Mouse (Mus musculus) midbrain, embryonic 13.5 days (tissue): ENCODE results near the gene Uhrf2. TPM values are rescaled to one million over a fixed set of nuclear protein-coding genes. Genes with fewer than 3 reads are reported as not detected.
A peak's percentile ranks its signal among the peaks of the same experiment; 100 is the strongest.

Experiments used
- ATAC-seq: fragments of 200-750 bp; cut with Nextera tagmentation; 2 replicates; pipeline ENCODE4 v1.8.0; 2017; ENCODE audit warnings: mild to moderate bottlenecking, moderate TSS enrichment, moderate library complexity
- H3K27ac ChIP-seq: fragments of 300-500 bp; sonication (generic); 2 replicates; pipeline ENCODE4 v1.5.1; 2015; ENCODE audit warnings: inconsistent platforms, mild to moderate bottlenecking, moderate library complexity
- H3K27me3 ChIP-seq: fragments of 300-500 bp; sonication (generic); 2 replicates; pipeline ENCODE4 v1.6.1; 2015; ENCODE audit warnings: mild to moderate bottlenecking, inconsistent platforms
- H3K36me3 ChIP-seq: fragments of 300-500 bp; sonication (generic); 2 replicates; pipeline ENCODE4 v1.6.1; 2015; ENCODE audit warnings: mild to moderate bottlenecking, inconsistent platforms
- H3K4me1 ChIP-seq: fragments of 300-500 bp; sonication (generic); replicated peaks from 2 replicates; pipeline ENCODE4 v1.6.1; 2015; ENCODE audit warnings: inconsistent platforms
- H3K4me2 ChIP-seq: fragments of 300-500 bp; sonication (generic); replicated peaks from 2 replicates; pipeline ENCODE4 v1.6.1; 2015; ENCODE audit warnings: moderate library complexity, mild to moderate bottlenecking, inconsistent platforms
- H3K4me3 ChIP-seq: fragments of 300-500 bp; sonication (generic); replicated peaks from 2 replicates; pipeline ENCODE4 v1.5.1; 2015; ENCODE audit warnings: mild to moderate bottlenecking, inconsistent platforms
- H3K9ac ChIP-seq: fragments of 300-500 bp; sonication (generic); replicated peaks from 2 replicates; pipeline ENCODE4 v1.6.1; 2015; ENCODE audit warnings: mild to moderate bottlenecking, inconsistent platforms
- H3K9me3 ChIP-seq: fragments of 300-500 bp; sonication (generic); 2 replicates; pipeline ENCODE4 v1.6.1; 2016; ENCODE audit warnings: mild to moderate bottlenecking, inconsistent platforms
- WGBS: fragments of 180-500 bp; shearing (Covaris S2); methylation state at CpG from one replicate; pipeline ENCODE4 v1.1.7; 2015; 5-methylcytosine and 5-hydroxymethylcytosine counted together
- polyA plus RNA-seq: library from polyadenylated mRNA; unstranded; fragments of >200 nt; fragmentation: Nextera tagmentation; extraction: Ambion mirVana; gene quantifications from 2 replicates; pipeline ENCODE4 v1.2.1, GENCODE M21; 2015

Uhrf2 gene
- polyA plus RNA-seq, 1 experiment from 2014 or later = 70.6 TPM

- Histone ChIP-seq H3K27ac (no peak overlapping the region), H3K4me3 (no peak overlapping the region), H3K4me1 (no peaks in the 10 kb centered on the region), H3K36me3 (peaks cover 81% of the 10 kb centered on the region), H3K9ac (no peak overlapping the region), H3K4me2 (no peak overlapping the region), H3K9me3 (no peaks in the 10 kb centered on the region), H3K27me3 (no peaks in the 10 kb centered on the region)
- 86% methylated on average over 6 of the region's 6 CpGs for WGBS
- no peak for ATAC-seq
Observed at GRCm38 (mm10) chr19:30090163-30090562, 59.9 kb downstream of the Uhrf2 start.

DNA sequence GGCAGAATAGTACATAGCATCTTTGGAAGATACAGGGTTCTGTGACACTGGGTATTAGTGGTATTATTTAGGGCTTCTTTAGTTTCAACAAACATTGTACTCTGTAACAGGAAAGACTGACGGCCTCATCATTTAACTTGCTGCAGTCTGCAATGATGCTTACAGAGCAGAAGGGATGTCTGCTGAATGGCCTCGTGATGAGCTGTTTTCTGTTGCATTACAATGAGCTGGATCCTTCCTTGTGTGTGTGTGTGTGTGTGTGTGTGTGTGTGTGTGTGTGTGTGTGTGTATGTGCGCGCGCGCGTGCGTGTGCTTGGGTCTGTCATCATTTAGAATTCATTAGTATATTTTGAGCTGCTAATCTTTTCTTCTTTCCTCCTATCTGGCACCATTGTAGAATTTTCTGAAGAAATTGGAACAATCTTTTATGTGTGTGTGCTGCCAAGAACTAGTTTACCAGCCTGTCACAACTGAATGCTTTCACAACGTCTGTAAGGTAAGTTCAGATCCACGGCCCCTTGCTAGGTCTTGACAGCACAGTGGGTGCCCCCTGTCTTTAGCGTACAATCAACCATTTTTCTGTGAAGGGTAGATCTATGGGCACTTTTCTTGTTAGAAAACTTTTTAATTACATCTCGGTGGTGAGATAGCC is 61.5 kb downstream of the Uhrf2 start:
- H3K4me3 ChIP-seq = no peak overlapping the region
- 88% methylated on average over 12 of the region's 12 CpGs for WGBS
- H3K4me1 ChIP-seq = peaks cover 10% of the 10 kb centered on the region
- H3K36me3 ChIP-seq = peaks cover 81% of the 10 kb centered on the region
- H3K9me3 ChIP-seq = no peaks in the 10 kb centered on the region
- H3K27me3 ChIP-seq = no peaks in the 10 kb centered on the region
- ATAC-seq = no peak
- peak overlapping the region; percentile 5; the same call in 1 of the 2 replicates for H3K27ac ChIP-seq
- no peak overlapping the region for H3K9ac ChIP-seq
- H3K4me2 ChIP-seq = no peak overlapping the region

DNA sequence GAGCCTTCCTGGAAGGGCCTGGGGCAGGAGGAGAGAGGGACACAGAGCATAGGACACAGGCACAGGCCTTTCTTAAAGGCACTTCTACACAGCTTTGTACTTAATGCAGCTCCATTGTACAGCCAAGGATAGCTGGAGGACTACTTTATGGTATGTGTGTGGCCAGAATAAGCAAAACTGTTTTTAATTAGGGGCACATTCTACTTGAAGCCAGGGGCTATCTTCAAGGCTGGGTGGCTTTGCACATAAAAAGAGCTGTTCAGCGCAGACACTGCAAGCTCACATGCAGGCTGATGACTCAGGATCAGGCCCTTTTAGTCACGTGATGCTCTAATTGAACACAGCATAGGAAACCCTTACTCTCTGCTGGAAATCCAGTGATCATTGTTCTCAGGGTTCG is 65.9 kb downstream of the Uhrf2 start:
- no peaks in the 10 kb centered on the region; the same call in 1 of the 2 replicates for H3K9me3 ChIP-seq
- H3K36me3 ChIP-seq = peaks cover 91% of the 10 kb centered on the region
- WGBS = 43% methylated on average over 3 of the region's 3 CpGs
- no peak overlapping the region for H3K4me2 ChIP-seq
- H3K27me3 ChIP-seq = no peaks in the 10 kb centered on the region
- peak; percentile 63 for ATAC-seq
- peaks cover 18% of the 10 kb centered on the region for H3K4me1 ChIP-seq
- H3K9ac ChIP-seq = no peak overlapping the region
- peak overlapping the region; percentile 75 for H3K27ac ChIP-seq
- H3K4me3 ChIP-seq = no peak overlapping the region

- Histone ChIP-seq H3K4me3 (no peak overlapping the region), H3K4me2 (no peak overlapping the region), H3K27ac (peak overlapping the region; percentile 49), H3K27me3 (no peaks in the 10 kb centered on the region), H3K9me3 (no peaks in the 10 kb centered on the region; the same call in 1 of the 2 replicates), H3K36me3 (peaks cover 83% of the 10 kb centered on the region), H3K4me1 (peaks cover 18% of the 10 kb centered on the region), H3K9ac (no peak overlapping the region)
- no peak for ATAC-seq
- WGBS = 68% methylated on average over 4 of the region's 4 CpGs
Observed at GRCm38 (mm10) chr19:30097039-30097438, 66.7 kb downstream of the Uhrf2 start.

DNA sequence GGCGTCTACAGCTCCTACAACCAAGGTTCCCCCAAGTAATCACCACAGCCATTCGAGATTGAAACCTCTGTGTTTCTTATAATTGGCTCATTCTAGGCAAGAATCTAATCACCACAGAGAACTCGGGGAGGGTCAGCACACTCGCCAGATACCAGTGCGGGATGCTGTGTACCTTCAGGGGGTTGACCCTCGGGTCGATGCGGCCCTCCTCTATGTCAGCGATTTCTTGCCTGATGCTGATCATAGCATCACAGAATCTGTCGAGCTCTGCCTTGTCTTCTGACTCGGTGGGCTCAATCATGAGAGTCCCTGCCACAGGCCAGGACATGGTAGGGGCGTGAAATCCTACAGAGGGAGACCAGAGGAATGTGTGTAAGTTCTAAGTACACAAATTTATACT is 70.3 kb downstream of the Uhrf2 start:
- Histone ChIP-seq H3K4me1 (peaks cover 18% of the 10 kb centered on the region), H3K9ac (no peak overlapping the region), H3K9me3 (no peaks in the 10 kb centered on the region; the same call in 1 of the 2 replicates), H3K27ac (no peak overlapping the region), H3K27me3 (no peaks in the 10 kb centered on the region), H3K4me2 (no peak overlapping the region), H3K36me3 (peaks cover 55% of the 10 kb centered on the region), H3K4me3 (no peak overlapping the region)
- no peak for ATAC-seq
- 94% methylated on average over 12 of the region's 12 CpGs for WGBS

GRCm38 (mm10) chr19:30102620-30103019 is 72.3 kb downstream of the Uhrf2 start:
- ATAC-seq = no peak
- H3K4me1 ChIP-seq = peaks cover 13% of the 10 kb centered on the region
- 94% methylated on average over 6 of the region's 6 CpGs for WGBS
- peaks cover 36% of the 10 kb centered on the region for H3K36me3 ChIP-seq
- no peak overlapping the region for H3K4me2 ChIP-seq
- no peak overlapping the region for H3K4me3 ChIP-seq
- no peaks in the 10 kb centered on the region; the same call in 1 of the 2 replicates for H3K9me3 ChIP-seq
- no peak overlapping the region for H3K27ac ChIP-seq
- H3K9ac ChIP-seq = no peak overlapping the region
- no peaks in the 10 kb centered on the region for H3K27me3 ChIP-seq

DNA sequence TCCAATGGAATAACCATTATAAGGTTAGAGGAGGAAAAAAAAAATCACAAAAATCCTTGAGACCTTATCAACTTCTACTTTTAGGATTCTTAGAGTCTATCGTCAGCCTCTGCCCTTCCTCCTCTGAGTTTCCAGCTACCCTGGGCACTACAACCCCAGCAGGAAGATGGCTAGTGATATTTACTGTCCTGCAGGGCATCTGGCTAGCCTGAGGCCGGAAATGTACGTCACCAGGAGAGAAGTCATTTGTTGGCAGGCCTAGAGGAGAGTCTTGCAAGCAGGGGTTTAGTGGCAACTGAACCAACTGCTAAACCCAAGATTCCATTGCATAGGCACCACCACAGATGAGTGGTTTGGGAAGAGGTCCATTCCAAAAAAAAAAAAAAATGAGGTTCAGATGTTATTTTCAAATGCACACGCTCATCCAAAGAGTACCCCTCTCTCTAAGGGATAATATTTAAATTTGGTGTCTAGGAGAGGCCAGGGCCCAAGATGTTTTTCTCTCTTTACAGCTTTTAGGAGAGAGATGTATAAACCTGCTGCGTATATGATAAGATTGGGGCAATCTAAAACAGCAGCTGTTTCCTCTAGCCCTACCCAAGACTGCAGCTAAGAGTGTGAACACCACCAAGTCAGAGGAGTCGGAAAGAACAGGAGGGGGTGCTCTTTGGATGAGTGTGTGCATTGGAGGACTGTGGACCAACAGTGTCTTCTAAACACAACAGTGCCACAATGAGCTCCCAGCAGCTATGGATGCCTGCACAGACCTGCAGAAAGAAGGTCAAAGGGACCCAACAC is 74.9 kb downstream of the Uhrf2 start:
- Histone ChIP-seq H3K4me2 (no peak overlapping the region), H3K4me3 (no peak overlapping the region), H3K27ac (no peak overlapping the region), H3K9me3 (no peaks in the 10 kb centered on the region; the same call in 1 of the 2 replicates), H3K4me1 (peaks cover 32% of the 10 kb centered on the region), H3K9ac (no peak overlapping the region), H3K27me3 (no peaks in the 10 kb centered on the region), H3K36me3 (peaks cover 11% of the 10 kb centered on the region)
- no peak for ATAC-seq
- WGBS = 91% methylated on average over 6 of the region's 6 CpGs

- Histone ChIP-seq H3K9me3 (no peaks in the 10 kb centered on the region), H3K27ac (peak overlapping the region; percentile 70), H3K36me3 (0 out of 2 replicates have a peak, but pooled peaks cover 5% of the 10 kb centered on the region), H3K4me2 (no peak overlapping the region), H3K27me3 (no peaks in the 10 kb centered on the region), H3K4me3 (no peak overlapping the region), H3K4me1 (peaks cover 32% of the 10 kb centered on the region), H3K9ac (no peak overlapping the region)
- peak; percentile 21; the same call in 1 of the 2 replicates for ATAC-seq
- WGBS = 47% methylated on average over 10 of the region's 10 CpGs
Observed at GRCm38 (mm10) chr19:30107221-30107845, 77.0 kb downstream of the Uhrf2 start.

- Histone ChIP-seq H3K27me3 (no peaks in the 10 kb centered on the region), H3K9me3 (no peaks in the 10 kb centered on the region), H3K4me2 (peak overlapping the region; percentile 15; the same call in 1 of the 2 replicates), H3K4me1 (peaks cover 36% of the 10 kb centered on the region), H3K9ac (no peak overlapping the region), H3K27ac (peak overlapping the region; percentile 79), H3K36me3 (no peaks in the 10 kb centered on the region), H3K4me3 (no peak overlapping the region)
- ATAC-seq = peak; percentile 65
Observed at GRCm38 (mm10) chr19:30108616-30109015, 78.3 kb downstream of the Uhrf2 start.

DNA sequence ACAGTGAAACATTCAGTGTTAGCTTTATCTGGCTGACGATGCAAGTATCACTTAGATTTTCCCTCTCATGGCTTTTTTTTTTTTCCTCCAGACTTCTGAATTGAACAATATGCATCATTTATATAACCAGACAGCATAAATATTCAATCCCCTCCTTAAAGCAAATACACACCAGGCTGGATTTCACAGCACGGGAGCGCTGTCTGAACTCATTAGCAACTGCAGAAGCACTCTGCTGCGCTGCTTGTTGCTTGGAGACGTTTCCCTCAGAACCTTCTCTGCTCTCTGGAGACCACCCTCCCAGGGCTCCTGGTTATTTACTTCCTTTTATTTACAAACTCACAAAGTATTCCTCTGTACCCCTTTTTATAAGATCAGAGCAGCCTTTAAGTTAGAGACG is 78.8 kb downstream of the Uhrf2 start:
- H3K36me3 ChIP-seq = no peaks in the 10 kb centered on the region
- peak; percentile 67 for ATAC-seq
- 35% methylated on average over 6 of the region's 6 CpGs for WGBS
- H3K4me2 ChIP-seq = peak overlapping the region; percentile 15; the same call in 1 of the 2 replicates
- no peaks in the 10 kb centered on the region for H3K27me3 ChIP-seq
- H3K9ac ChIP-seq = no peak overlapping the region
- H3K9me3 ChIP-seq = no peaks in the 10 kb centered on the region
- H3K4me3 ChIP-seq = no peak overlapping the region
- peak overlapping the region; percentile 79 for H3K27ac ChIP-seq
- peaks cover 39% of the 10 kb centered on the region for H3K4me1 ChIP-seq

GRCm38 (mm10) chr19:30111421-30111820 is 81.1 kb downstream of the Uhrf2 start:
- Histone ChIP-seq H3K36me3 (no peaks in the 10 kb centered on the region), H3K9me3 (no peaks in the 10 kb centered on the region), H3K27me3 (no peaks in the 10 kb centered on the region), H3K4me3 (no peak overlapping the region), H3K9ac (no peak overlapping the region), H3K4me2 (no peak overlapping the region), H3K4me1 (peaks cover 61% of the 10 kb centered on the region), H3K27ac (no peak overlapping the region)
- ATAC-seq = no peak
- 97% methylated on average over 3 of the region's 3 CpGs for WGBS
